Mouse (Mus musculus) midbrain, embryonic 16.5 days (tissue): ENCODE data around the gene Nrp1. TPM values are rescaled to one million over a fixed set of nuclear protein-coding genes. Genes with fewer than 3 reads are reported as not detected.
A peak's percentile ranks its signal among the peaks of the same experiment; 100 is the strongest.

Experiments
- ATAC-seq: fragments of 200-750 bp; cut with Nextera tagmentation; 2 replicates; pipeline ENCODE4 v1.8.0; 2017; ENCODE audit warnings: moderate TSS enrichment
- H3K27ac ChIP-seq: fragments of 300-500 bp; sonication (generic); 2 replicates; pipeline ENCODE4 v1.5.1; 2014; ENCODE audit warnings: mild to moderate bottlenecking, low read length, mixed read lengths
- H3K27me3 ChIP-seq: fragments of 300-500 bp; sonication (generic); 2 replicates; pipeline ENCODE4 v1.6.1; 2014; ENCODE audit warnings: low read depth, low read length, mixed read lengths; ENCODE audit not compliant: control insufficient read depth, insufficient read depth
- H3K36me3 ChIP-seq: fragments of 300-500 bp; sonication (generic); 2 replicates; pipeline ENCODE4 v1.6.1; 2014; ENCODE audit warnings: mild to moderate bottlenecking, low read length, moderate library complexity, mixed read lengths; ENCODE audit not compliant: control insufficient read depth, insufficient read depth
- H3K4me1 ChIP-seq: fragments of 300-500 bp; sonication (generic); 2 replicates; pipeline ENCODE4 v1.6.1; 2014; ENCODE audit warnings: mild to moderate bottlenecking, low read length, mixed read lengths; ENCODE audit not compliant: control insufficient read depth, insufficient read depth
- H3K4me2 ChIP-seq: fragments of 300-500 bp; sonication (generic); 2 replicates; pipeline ENCODE4 v1.6.1; 2014; ENCODE audit warnings: mild to moderate bottlenecking, low read length, mixed read lengths
- H3K4me3 ChIP-seq: fragments of 300-500 bp; sonication (generic); 2 replicates; pipeline ENCODE4 v1.5.1; 2014; ENCODE audit warnings: low read depth, mild to moderate bottlenecking, low read length, moderate library complexity, mixed read lengths
- H3K9ac ChIP-seq: fragments of 300-500 bp; sonication (generic); 2 replicates; pipeline ENCODE4 v1.6.1; 2014; ENCODE audit warnings: low read depth, low read length, mixed read lengths
- H3K9me3 ChIP-seq: fragments of 300-500 bp; sonication (generic); replicated peaks from 2 replicates; pipeline ENCODE4 v1.6.1; 2014; ENCODE audit warnings: mild to moderate bottlenecking, low read length, mixed read lengths; ENCODE audit not compliant: control insufficient read depth, poor library complexity, severe bottlenecking
- WGBS: fragments of 180-500 bp; shearing (Covaris S2); extraction: QIAGEN DNeasy Blood & Tissue Kit; methylation state at CpG from one replicate; pipeline ENCODE4 v1.1.7; 2014; 5-methylcytosine and 5-hydroxymethylcytosine counted together
- polyA plus RNA-seq: library from polyadenylated mRNA; unstranded; fragments of >200 nt; fragmentation: Nextera tagmentation; extraction: Ambion mirVana; gene quantifications from 2 replicates; pipeline ENCODE4 v1.2.1, GENCODE M21; 2015

Gene Nrp1
- polyA plus RNA-seq, 1 experiment from 2014 or later, result 85.8 TPM

DNA sequence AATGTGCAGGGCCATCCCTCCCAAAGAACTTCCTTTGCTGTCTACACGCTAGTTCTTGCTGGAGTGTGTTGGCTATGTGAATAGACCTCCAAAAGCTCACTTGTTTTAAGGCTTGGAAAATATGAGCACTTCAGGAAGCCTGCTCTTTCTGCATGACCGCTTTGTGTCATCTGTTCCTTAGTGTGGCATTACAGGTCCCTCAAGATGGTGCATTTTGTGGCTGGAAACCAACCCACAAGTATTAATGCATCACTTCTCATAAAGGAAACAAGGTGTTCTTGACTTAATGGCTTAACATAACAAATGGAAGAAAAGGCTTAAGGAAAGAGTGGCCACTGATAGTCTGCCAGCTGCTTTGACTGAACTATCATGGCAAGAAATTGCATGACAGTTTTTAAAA, 5.6 kb upstream of the Nrp1 start:
- no peak overlapping the region for H3K27ac ChIP-seq
- no peaks in the 10 kb centered on the region for H3K9me3 ChIP-seq
- no peak for ATAC-seq
- H3K4me2 ChIP-seq, result no peak overlapping the region
- H3K9ac ChIP-seq, result no peak overlapping the region
- no peaks in the 10 kb centered on the region for H3K27me3 ChIP-seq
- 88% methylated on average over 2 of the region's 2 CpGs for WGBS
- H3K4me1 ChIP-seq, result peaks cover 11% of the 10 kb centered on the region
- no peak overlapping the region for H3K4me3 ChIP-seq
- no peaks in the 10 kb centered on the region for H3K36me3 ChIP-seq

GRCm38 (mm10) chr8:128353999-128354398, 4.4 kb upstream of the Nrp1 start:
- WGBS, result 4% methylated on average over 1 of the region's 1 CpGs
- Histone ChIP-seq H3K9ac (no peak overlapping the region), H3K4me2 (no peak overlapping the region), H3K27ac (no peak overlapping the region), H3K9me3 (no peaks in the 10 kb centered on the region), H3K36me3 (no peaks in the 10 kb centered on the region), H3K4me3 (no peak overlapping the region), H3K4me1 (peaks cover 11% of the 10 kb centered on the region), H3K27me3 (no peaks in the 10 kb centered on the region)
- ATAC-seq, result no peak

DNA sequence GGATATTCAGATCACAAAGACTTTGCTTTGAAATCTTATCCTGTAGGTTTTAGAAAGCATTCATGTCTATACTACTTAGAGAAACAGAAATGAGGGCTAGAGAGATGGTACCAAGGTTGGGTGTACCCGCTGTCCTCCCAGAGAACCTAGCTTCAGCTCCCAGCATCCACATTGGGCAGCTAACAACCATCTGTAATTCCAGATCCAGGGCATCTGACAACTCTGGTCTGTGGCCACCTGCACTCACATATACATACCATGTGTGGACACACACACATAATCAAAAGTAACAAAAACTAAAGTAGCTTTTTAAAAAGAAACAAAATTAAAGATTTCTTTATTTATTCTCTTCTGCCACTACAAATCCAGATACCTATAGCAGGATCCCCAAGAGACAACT, 3.3 kb upstream of the Nrp1 start:
- no peaks in the 10 kb centered on the region for H3K27me3 ChIP-seq
- 88% methylated on average over 1 of the region's 1 CpGs for WGBS
- no peak for ATAC-seq
- H3K9me3 ChIP-seq, result no peaks in the 10 kb centered on the region
- no peak overlapping the region for H3K4me2 ChIP-seq
- peaks cover 11% of the 10 kb centered on the region for H3K4me1 ChIP-seq
- H3K27ac ChIP-seq, result no peak overlapping the region
- no peak overlapping the region for H3K4me3 ChIP-seq
- H3K36me3 ChIP-seq, result no peaks in the 10 kb centered on the region
- no peak overlapping the region for H3K9ac ChIP-seq

DNA sequence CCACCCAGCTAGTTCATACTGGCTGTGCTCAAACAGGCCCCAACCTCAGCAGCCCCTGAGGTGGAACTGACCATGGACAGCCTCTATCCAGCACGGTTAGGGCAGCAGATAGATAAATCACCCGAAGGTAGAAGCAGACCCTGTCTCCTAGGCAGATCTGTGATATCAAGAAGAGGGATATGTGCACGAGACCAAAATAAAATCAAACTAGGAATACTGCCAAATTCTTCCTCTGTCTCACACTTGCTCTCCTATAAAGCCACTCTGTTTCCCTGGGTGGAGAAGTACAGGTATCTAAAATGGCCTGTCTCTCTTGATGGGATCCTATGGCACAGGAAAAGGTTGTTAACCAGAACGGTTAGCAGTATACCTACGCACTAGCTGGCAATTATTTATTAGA, 2.2 kb upstream of the Nrp1 start:
- no peaks in the 10 kb centered on the region for H3K27me3 ChIP-seq
- H3K9ac ChIP-seq, result no peak overlapping the region
- no peaks in the 10 kb centered on the region for H3K9me3 ChIP-seq
- ATAC-seq, result no peak
- H3K36me3 ChIP-seq, result no peaks in the 10 kb centered on the region
- WGBS, result 82% methylated on average over 5 of the region's 5 CpGs
- H3K4me3 ChIP-seq, result no peak overlapping the region
- H3K4me1 ChIP-seq, result peaks cover 16% of the 10 kb centered on the region
- H3K4me2 ChIP-seq, result peak overlapping the region; percentile 99
- peak overlapping the region; percentile 96 for H3K27ac ChIP-seq

DNA sequence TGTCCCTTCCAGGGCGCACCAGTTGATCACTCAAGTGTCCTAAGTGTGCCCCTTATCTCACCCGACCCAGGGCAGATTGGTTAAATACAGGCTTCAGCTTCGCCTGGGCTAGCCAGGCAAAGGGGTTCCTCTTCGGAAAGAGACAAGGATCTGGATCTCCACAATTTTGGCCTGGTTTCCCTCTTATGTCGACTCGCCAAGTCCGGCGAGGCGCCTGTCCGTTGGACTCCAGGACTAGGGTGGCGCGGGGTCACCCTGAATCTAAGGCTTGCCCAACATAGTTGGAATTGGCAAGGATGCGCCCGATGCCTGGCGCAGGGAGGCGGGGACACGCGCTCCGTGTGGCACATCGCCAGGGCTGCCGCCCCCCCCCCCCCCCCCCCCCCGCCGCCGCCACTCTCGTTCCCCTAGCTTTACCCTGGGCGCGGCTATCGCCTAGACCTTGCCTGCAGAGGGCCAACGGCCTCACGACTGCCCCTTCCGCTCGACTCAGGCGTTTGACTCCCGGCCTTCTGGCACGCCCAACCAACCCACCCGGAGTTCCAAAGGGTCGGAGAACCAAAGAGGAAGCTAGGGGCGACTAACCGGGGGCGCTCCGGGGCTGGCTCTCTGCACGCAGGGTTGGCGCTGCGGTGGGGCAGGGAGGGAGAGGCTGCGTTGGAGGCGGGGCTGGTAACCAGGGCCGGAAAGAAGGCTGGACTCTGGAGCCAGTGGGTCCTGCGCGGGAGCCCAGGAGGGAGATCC, 1.4 kb upstream of the Nrp1 start:
- peak; percentile 63 for ATAC-seq
- Histone ChIP-seq H3K27ac (peak overlapping the region; percentile 96), H3K4me2 (peak overlapping the region; percentile 99), H3K36me3 (no peaks in the 10 kb centered on the region), H3K9me3 (no peaks in the 10 kb centered on the region), H3K9ac (peak overlapping the region; percentile 95), H3K4me3 (peak overlapping the region; percentile 61), H3K4me1 (peaks cover 20% of the 10 kb centered on the region), H3K27me3 (no peaks in the 10 kb centered on the region)
- WGBS, result 3% methylated on average over 40 of the region's 49 CpGs

- Histone ChIP-seq H3K9ac (peak overlapping the region; percentile 95), H3K4me1 (peaks cover 21% of the 10 kb centered on the region), H3K9me3 (no peaks in the 10 kb centered on the region), H3K27me3 (no peaks in the 10 kb centered on the region), H3K4me3 (peak overlapping the region; percentile 61), H3K36me3 (no peaks in the 10 kb centered on the region), H3K4me2 (peak overlapping the region; percentile 99), H3K27ac (peak overlapping the region; percentile 96)
- under 1% methylated on average over 29 of the region's 29 CpGs for WGBS
- ATAC-seq, result peak; percentile 71
Observed at GRCm38 (mm10) chr8:128357540-128358405, 631 bp upstream of the Nrp1 start.

DNA sequence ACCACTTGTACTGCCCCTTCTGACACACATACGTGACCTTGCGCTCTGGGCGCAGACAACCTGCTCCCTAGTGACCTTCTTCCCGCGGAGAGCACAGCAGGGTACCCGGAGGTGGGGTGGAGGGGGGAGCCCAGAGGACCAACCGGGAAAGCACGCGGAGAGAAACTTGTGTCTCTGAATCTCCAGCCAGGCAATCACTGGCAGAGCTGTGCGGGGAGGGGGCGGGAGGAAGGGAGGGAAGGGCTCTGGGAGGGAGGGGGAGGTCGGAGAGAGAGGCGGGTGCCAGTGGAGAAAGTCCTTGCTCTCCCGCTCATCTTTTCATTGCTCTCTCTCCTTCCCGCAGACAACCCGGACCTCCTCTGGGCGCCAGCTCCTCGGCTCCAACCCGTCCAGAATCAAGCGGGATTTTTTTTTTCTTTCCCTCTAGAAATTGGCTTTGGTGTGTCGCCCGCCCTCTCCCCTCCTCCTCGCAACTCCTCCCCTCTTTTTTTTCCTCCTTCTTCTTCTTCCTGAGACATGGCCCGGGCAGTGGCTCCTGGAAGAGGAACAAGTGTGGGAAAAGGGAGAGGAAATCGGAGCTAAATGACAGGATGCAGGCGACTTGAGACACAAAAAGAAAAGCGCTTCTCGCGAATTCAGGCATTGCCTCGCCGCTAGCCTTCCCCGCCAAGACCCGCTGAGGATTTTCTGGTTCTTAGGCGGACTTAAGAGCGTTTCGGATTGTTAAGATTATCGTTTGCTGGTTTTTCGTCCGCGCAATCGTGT, 534 bp downstream of the Nrp1 start:
- WGBS, result 0% methylated on average over 35 of the region's 41 CpGs
- Histone ChIP-seq H3K9ac (peak overlapping the region; percentile 95), H3K36me3 (no peaks in the 10 kb centered on the region), H3K4me1 (peaks cover 29% of the 10 kb centered on the region), H3K4me2 (peak overlapping the region; percentile 99), H3K27me3 (no peaks in the 10 kb centered on the region), H3K27ac (peak overlapping the region; percentile 96), H3K4me3 (peak overlapping the region; percentile 61), H3K9me3 (no peaks in the 10 kb centered on the region)
- ATAC-seq, result peak; percentile 58

DNA sequence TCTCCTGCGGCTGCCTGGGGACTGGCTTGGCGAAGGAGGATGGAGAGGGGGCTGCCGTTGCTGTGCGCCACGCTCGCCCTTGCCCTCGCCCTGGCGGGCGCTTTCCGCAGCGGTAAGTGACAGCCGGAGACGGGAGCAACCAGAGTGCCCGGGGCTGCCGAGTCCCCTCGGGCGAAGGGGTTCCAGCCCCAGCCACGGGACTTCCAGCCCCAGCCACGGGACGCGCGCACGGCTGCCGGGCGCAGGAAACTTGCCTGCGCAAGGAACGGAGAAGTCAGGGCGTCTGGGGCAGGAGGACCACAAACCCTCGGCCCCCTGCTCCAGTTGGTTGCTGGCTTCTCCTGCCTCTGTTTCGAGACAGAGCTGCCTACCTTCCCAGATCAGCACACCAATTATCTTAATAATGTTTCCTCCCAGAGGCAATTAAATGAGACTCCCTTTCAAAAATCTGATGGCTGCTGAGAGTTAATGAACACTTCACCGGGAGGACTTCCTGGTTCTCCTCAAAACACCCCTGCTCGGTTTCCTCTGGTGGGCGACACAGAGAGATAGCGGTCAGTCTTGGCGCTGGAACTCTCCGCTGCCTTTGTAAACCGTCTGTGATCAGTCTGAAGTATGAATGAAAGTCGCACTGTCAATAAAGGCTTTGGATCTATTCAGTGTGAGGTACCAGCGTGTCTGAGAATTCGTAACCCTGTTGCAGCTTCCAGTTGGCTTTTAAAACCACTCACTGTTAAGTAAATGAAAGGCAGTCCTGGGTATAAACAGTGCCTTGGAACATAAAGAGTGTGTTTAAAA, 1.3 kb downstream of the Nrp1 start:
- peak overlapping the region; percentile 99 for H3K4me2 ChIP-seq
- H3K9me3 ChIP-seq, result no peaks in the 10 kb centered on the region
- H3K4me3 ChIP-seq, result peak overlapping the region; percentile 61
- H3K27ac ChIP-seq, result peak overlapping the region; percentile 96
- peak overlapping the region; percentile 95 for H3K9ac ChIP-seq
- peak; percentile 50 for ATAC-seq
- no peaks in the 10 kb centered on the region for H3K27me3 ChIP-seq
- H3K36me3 ChIP-seq, result no peaks in the 10 kb centered on the region
- H3K4me1 ChIP-seq, result peaks cover 35% of the 10 kb centered on the region
- WGBS, result under 1% methylated on average over 40 of the region's 40 CpGs
